Mouse (Mus musculus) cerebellum, adult 9-10 months (tissue): ENCODE data around the gene Lrp2.

Experiments used
- DNase-seq: peaks from one replicate; pipeline ENCODE4 v3.0.0; 2022

Gene Lrp2

GRCm38 (mm10) chr2:69585886-69586398 is at the start of gene Lrp2:
TSS of gene Lrp2 (minus strand) at chr2:69586065.
- DNase-seq, result no peak

- DNase-seq, result peak; percentile 36
Observed at GRCm38 (mm10) chr2:69635064-69635701, 49.3 kb upstream of the Lrp2 start.

GRCm38 (mm10) chr2:69631449-69631848 is 45.6 kb upstream of the Lrp2 start:
- no peak for DNase-seq

GRCm38 (mm10) chr2:69630792-69631191 is 44.9 kb upstream of the Lrp2 start:
- DNase-seq, result no peak

- DNase-seq, result no peak
Observed at GRCm38 (mm10) chr2:69629914-69630313, 44.0 kb upstream of the Lrp2 start.

GRCm38 (mm10) chr2:69629215-69629614 is 43.4 kb upstream of the Lrp2 start:
- DNase-seq, result no peak

GRCm38 (mm10) chr2:69619286-69619685 is 33.4 kb upstream of the Lrp2 start:
- no peak for DNase-seq

- no peak for DNase-seq
Observed at GRCm38 (mm10) chr2:69618336-69618735, 32.5 kb upstream of the Lrp2 start.

GRCm38 (mm10) chr2:69613237-69613636 is 27.4 kb upstream of the Lrp2 start:
- DNase-seq, result no peak

GRCm38 (mm10) chr2:69612716-69613115 is 26.9 kb upstream of the Lrp2 start:
- no peak for DNase-seq

- DNase-seq, result no peak
Observed at GRCm38 (mm10) chr2:69612237-69612636, 26.4 kb upstream of the Lrp2 start.

GRCm38 (mm10) chr2:69606621-69607020 is 20.8 kb upstream of the Lrp2 start:
- DNase-seq, result no peak

- no peak for DNase-seq
Observed at GRCm38 (mm10) chr2:69603726-69604393, 18.0 kb upstream of the Lrp2 start.

- no peak for DNase-seq
Observed at GRCm38 (mm10) chr2:69593168-69593567, 7.3 kb upstream of the Lrp2 start.

GRCm38 (mm10) chr2:69592536-69592935 is 6.7 kb upstream of the Lrp2 start:
- no peak for DNase-seq

GRCm38 (mm10) chr2:69591966-69592505 is 6.2 kb upstream of the Lrp2 start:
- no peak for DNase-seq

GRCm38 (mm10) chr2:69590548-69590947 is 4.7 kb upstream of the Lrp2 start:
- no peak for DNase-seq

GRCm38 (mm10) chr2:69587896-69588295 is 2.0 kb upstream of the Lrp2 start:
- DNase-seq, result no peak

GRCm38 (mm10) chr2:69586821-69587728 is 1.2 kb upstream of the Lrp2 start:
- no peak for DNase-seq

- DNase-seq, result no peak
Observed at GRCm38 (mm10) chr2:69585191-69585885, 527 bp downstream of the Lrp2 start.

- DNase-seq, result no peak
Observed at GRCm38 (mm10) chr2:69584117-69584933, 1.5 kb downstream of the Lrp2 start.

GRCm38 (mm10) chr2:69582861-69583260 is 3.0 kb downstream of the Lrp2 start:
- DNase-seq, result no peak
